Mouse (Mus musculus): Measurements from ENCODE around the gene Ugt2b36. TPM values are rescaled to one million over a fixed set of nuclear protein-coding genes. Genes with fewer than 3 reads are reported as not detected.

Ugt2b36 gene
- not detected for polyA plus RNA-seq (2017; shearing (Covaris generic))

DNA sequence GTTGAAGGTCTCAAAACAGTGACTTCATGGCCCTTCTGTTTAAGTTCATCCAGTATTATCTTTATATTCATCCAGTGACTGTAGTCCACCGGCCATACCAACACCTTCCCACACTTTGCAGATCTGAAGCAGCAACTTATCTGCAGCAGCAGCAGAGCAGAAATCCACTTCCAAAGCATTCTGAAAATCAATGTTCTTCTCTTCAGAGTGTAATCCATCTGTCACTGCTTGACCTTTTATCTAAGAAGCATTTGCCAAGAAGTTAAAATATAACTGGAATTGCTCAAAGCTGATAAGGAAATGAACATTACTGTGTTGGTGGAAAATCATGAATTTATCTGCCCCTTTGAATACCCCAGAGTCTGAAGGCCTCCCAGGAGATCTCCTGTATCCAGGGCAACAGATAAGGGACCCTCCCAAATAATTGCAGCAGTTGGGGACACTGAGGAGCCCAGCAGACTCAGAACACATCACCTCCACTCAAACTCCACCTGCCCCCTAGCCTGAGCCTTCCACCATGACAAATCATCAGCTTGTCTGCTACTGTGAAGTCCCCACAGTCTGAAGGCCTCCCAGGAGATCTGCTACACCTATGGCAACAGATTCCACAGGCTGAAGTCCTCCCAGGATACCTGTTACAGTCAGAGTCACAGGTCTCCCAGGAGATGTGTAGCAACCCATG is at the start of gene Ugt2b36:
Ugt2b36 (minus strand) TSS at position 210 of the 682 bp plus-strand sequence.

DNA sequence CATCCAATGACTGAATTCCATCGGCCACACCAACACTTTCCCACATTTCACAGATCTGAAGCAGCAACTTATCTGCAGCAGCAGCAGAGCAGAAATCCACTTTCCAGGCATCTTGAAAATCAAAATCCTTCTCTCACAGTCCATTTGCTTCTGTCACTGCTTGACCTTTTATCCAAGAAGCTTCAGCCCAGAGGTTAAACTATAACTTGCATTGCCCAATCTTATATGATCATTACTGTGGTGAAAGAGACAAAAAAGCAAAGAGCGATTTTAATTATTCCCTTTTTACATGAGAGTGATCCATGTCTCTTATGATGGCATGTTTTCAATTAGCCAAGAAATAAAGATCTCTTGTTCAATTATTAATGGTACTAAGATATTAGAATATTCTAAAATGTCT is 47.8 kb upstream of the Ugt2b36 start, which contains the start of gene Ugt2b5:
Ugt2b5 (minus strand) TSS at position 123 of the 400 bp plus-strand sequence.

Other genes starting within 250 kb of the Ugt2b36 start
- not detected for gene Ugt2b34, start 185.6 kb downstream of the Ugt2b36 start, polyA plus RNA-seq (2017; shearing (Covaris generic))
- not detected for gene Ugt2b1, start 166.0 kb downstream of the Ugt2b36 start, polyA plus RNA-seq (2017; shearing (Covaris generic))
- not detected for gene Ugt2b35, start 91.7 kb downstream of the Ugt2b36 start, polyA plus RNA-seq (2017; shearing (Covaris generic))
- not detected for gene Ugt2b5, start 47.8 kb upstream of the Ugt2b36 start, polyA plus RNA-seq (2017; shearing (Covaris generic))
- gene Ugt2b37, start 162.2 kb upstream of the Ugt2b36 start, polyA plus RNA-seq (2017; shearing (Covaris generic)): not detected
- gene Ugt2a3, start 244.6 kb upstream of the Ugt2b36 start, polyA plus RNA-seq (2017; shearing (Covaris generic)): not detected

All from CD4-positive, CD25-positive, alpha-beta regulatory T cell, adult 9 weeks (primary cell).